Mouse (Mus musculus) CD4-positive naive resting alpha-beta T cell, adult 76 days (primary cell): Measurements from ENCODE around the gene Plpp4. TPM values are rescaled to one million over a fixed set of nuclear protein-coding genes. Genes with fewer than 3 reads are reported as not detected.

ENCODE experiments used
- total RNA-seq: library from RNA; stranded (reverse); gene quantifications from one replicate; pipeline ENCODE4 v1.2.4, GENCODE M21; 2023

The Plpp4 gene
- not detected for total RNA-seq

DNA sequence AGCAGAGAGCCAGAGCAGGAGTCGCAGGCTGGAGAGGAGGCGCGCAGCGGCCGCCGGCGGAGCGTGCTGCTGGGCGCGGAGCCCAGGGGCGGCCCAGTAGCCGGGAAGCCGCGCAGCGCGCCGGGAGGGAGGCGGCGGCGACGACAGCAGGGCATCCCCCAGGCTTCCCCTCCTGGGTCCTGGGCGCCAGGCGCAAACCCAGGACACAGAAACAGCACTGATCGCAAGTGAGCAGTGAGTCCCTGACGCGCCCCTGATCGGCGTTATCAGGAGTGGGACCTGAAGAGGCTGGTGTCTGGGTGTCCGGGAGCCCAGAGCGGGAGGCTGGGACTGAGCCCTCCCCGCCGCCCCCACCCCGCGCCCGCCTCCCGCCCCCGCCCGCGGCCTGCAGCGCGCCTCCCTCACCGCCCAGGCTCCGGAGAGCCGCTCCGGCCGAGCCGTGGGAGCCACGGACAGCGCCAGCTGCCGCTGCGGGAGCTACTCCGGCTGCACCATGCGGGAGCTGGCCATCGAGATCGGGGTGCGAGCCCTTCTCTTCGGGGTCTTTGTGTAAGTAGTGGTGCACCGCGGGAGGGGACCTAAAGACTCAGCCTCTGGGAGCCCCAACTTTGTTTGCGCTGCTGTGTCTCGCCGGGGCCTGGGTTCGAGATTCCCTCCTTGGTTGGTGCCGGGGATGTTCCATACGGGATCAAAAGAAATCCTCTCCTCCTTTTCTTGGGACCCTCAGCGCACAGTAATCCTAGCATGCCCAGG lies at the start of gene Plpp4:
Gene Plpp4 (plus strand): TSS at position 411 of the 753 bp plus-strand sequence.

